Mouse (Mus musculus): Measurements from ENCODE around the gene Atp6v1e1. TPM values are rescaled to one million over a fixed set of nuclear protein-coding genes. Genes with fewer than 3 reads are reported as not detected.

Atp6v1e1 gene
- polyA plus RNA-seq, 1 experiment = 33.7 TPM

- Histone ChIP-seq H3K4me3 (ENCODE audit: control insufficient read depth, low read depth, low read length) (no peak overlapping the region), H3K36me3 (ENCODE audit: control insufficient read depth, insufficient read depth, low read length) (no peaks in the 10 kb centered on the region), H3K27ac (ENCODE audit: control insufficient read depth, insufficient read depth, low read depth, low read length) (no peak overlapping the region), H3K27me3 (ENCODE audit: control insufficient read depth, insufficient read depth, low read length) (no peaks in the 10 kb centered on the region), H3K4me1 (ENCODE audit: control insufficient read depth, insufficient read depth, low read length) (peaks cover under 1% of the 10 kb centered on the region)
- TF ChIP-seq CTCF (IDR thresholded peaks at IDR 0.05; ENCODE audit: control insufficient read depth, insufficient read depth, insufficient replicate concordance, low read depth, low read length) (no peak), POLR2A (IDR thresholded peaks at IDR 0.05; ENCODE audit: control insufficient read depth, low read depth, low read length) (no peak)
Observed at GRCm38 (mm10) chr6:120841754-120842153, 19.2 kb upstream of the Atp6v1e1 start.

GRCm38 (mm10) chr6:120840258-120840657 lies 17.7 kb upstream of the Atp6v1e1 start:
- no peak for TF ChIP-seq CTCF (IDR thresholded peaks at IDR 0.05; ENCODE audit: control insufficient read depth, insufficient read depth, insufficient replicate concordance, low read depth, low read length)
- no peak for TF ChIP-seq POLR2A (IDR thresholded peaks at IDR 0.05; ENCODE audit: control insufficient read depth, low read depth, low read length)
- no peaks in the 10 kb centered on the region for H3K27me3 ChIP-seq (ENCODE audit: control insufficient read depth, insufficient read depth, low read length)
- H3K4me1 ChIP-seq (ENCODE audit: control insufficient read depth, insufficient read depth, low read length) = peaks cover 2% of the 10 kb centered on the region
- H3K27ac ChIP-seq (ENCODE audit: control insufficient read depth, insufficient read depth, low read depth, low read length) = no peak overlapping the region
- no peaks in the 10 kb centered on the region for H3K36me3 ChIP-seq (ENCODE audit: control insufficient read depth, insufficient read depth, low read length)
- H3K4me3 ChIP-seq (ENCODE audit: control insufficient read depth, low read depth, low read length) = no peak overlapping the region

- H3K27ac ChIP-seq (ENCODE audit: control insufficient read depth, insufficient read depth, low read depth, low read length) = no peak overlapping the region
Observed at GRCm38 (mm10) chr6:120837152-120837530, 14.5 kb upstream of the Atp6v1e1 start.

GRCm38 (mm10) chr6:120836389-120837151 lies 14.0 kb upstream of the Atp6v1e1 start:
- peaks cover 2% of the 10 kb centered on the region for H3K4me1 ChIP-seq (ENCODE audit: control insufficient read depth, insufficient read depth, low read length)
- no peaks in the 10 kb centered on the region for H3K36me3 ChIP-seq (ENCODE audit: control insufficient read depth, insufficient read depth, low read length)
- H3K27me3 ChIP-seq (ENCODE audit: control insufficient read depth, insufficient read depth, low read length) = no peaks in the 10 kb centered on the region
- TF ChIP-seq POLR2A (IDR thresholded peaks at IDR 0.05; ENCODE audit: control insufficient read depth, low read depth, low read length) = no peak
- no peak for TF ChIP-seq CTCF (IDR thresholded peaks at IDR 0.05; ENCODE audit: control insufficient read depth, insufficient read depth, insufficient replicate concordance, low read depth, low read length)
- peak overlapping the region; percentile 87 for H3K27ac ChIP-seq (ENCODE audit: control insufficient read depth, insufficient read depth, low read depth, low read length)
- H3K4me3 ChIP-seq (ENCODE audit: control insufficient read depth, low read depth, low read length) = peak overlapping the region; percentile 91

More at GRCm38 (mm10) chr6:120837152-120837530, 14.5 kb upstream of the Atp6v1e1 start:
- Histone ChIP-seq H3K4me3 (ENCODE audit: control insufficient read depth, low read depth, low read length) (no peak overlapping the region; the same call in 1 of the 2 replicates), H3K36me3 (ENCODE audit: control insufficient read depth, insufficient read depth, low read length) (no peaks in the 10 kb centered on the region), H3K4me1 (ENCODE audit: control insufficient read depth, insufficient read depth, low read length) (peaks cover 2% of the 10 kb centered on the region), H3K27me3 (ENCODE audit: control insufficient read depth, insufficient read depth, low read length) (no peaks in the 10 kb centered on the region)
- TF ChIP-seq CTCF (IDR thresholded peaks at IDR 0.05; ENCODE audit: control insufficient read depth, insufficient read depth, insufficient replicate concordance, low read depth, low read length) = no peak

- H3K4me1 ChIP-seq (ENCODE audit: control insufficient read depth, insufficient read depth, low read length) = peaks cover 2% of the 10 kb centered on the region
- TF ChIP-seq CTCF (IDR thresholded peaks at IDR 0.05; ENCODE audit: control insufficient read depth, insufficient read depth, insufficient replicate concordance, low read depth, low read length) = peak; percentile 24; the same call in 1 of the 2 replicates
- peak; percentile 78 for TF ChIP-seq POLR2A (IDR thresholded peaks at IDR 0.05; ENCODE audit: control insufficient read depth, low read depth, low read length)
- no peaks in the 10 kb centered on the region for H3K36me3 ChIP-seq (ENCODE audit: control insufficient read depth, insufficient read depth, low read length)
- H3K27ac ChIP-seq (ENCODE audit: control insufficient read depth, insufficient read depth, low read depth, low read length) = peak within 1 kb of the TSS; percentile 87
- no peaks in the 10 kb centered on the region for H3K27me3 ChIP-seq (ENCODE audit: control insufficient read depth, insufficient read depth, low read length)
- H3K4me3 ChIP-seq (ENCODE audit: control insufficient read depth, low read depth, low read length) = peak within 1 kb of the TSS; percentile 91
Observed at GRCm38 (mm10) chr6:120835474-120836374, 13.1 kb upstream of the Atp6v1e1 start, which contains the start of gene Bcl2l13. Bcl2l13 (plus strand) TSS chr6:120836212.

GRCm38 (mm10) chr6:120834766-120835321 lies 12.3 kb upstream of the Atp6v1e1 start:
- TF ChIP-seq CTCF (IDR thresholded peaks at IDR 0.05; ENCODE audit: control insufficient read depth, insufficient read depth, insufficient replicate concordance, low read depth, low read length) (no peak), POLR2A (IDR thresholded peaks at IDR 0.05; ENCODE audit: control insufficient read depth, low read depth, low read length) (no peak)
- Histone ChIP-seq H3K27ac (ENCODE audit: control insufficient read depth, insufficient read depth, low read depth, low read length) (no peak overlapping the region), H3K27me3 (ENCODE audit: control insufficient read depth, insufficient read depth, low read length) (no peaks in the 10 kb centered on the region), H3K4me3 (ENCODE audit: control insufficient read depth, low read depth, low read length) (no peak overlapping the region), H3K36me3 (ENCODE audit: control insufficient read depth, insufficient read depth, low read length) (no peaks in the 10 kb centered on the region), H3K4me1 (ENCODE audit: control insufficient read depth, insufficient read depth, low read length) (peaks cover 2% of the 10 kb centered on the region)

- Histone ChIP-seq H3K27me3 (ENCODE audit: control insufficient read depth, insufficient read depth, low read length) (no peaks in the 10 kb centered on the region), H3K4me3 (ENCODE audit: control insufficient read depth, low read depth, low read length) (no peak overlapping the region), H3K27ac (ENCODE audit: control insufficient read depth, insufficient read depth, low read depth, low read length) (no peak overlapping the region), H3K36me3 (ENCODE audit: control insufficient read depth, insufficient read depth, low read length) (no peaks in the 10 kb centered on the region), H3K4me1 (ENCODE audit: control insufficient read depth, insufficient read depth, low read length) (peaks cover 2% of the 10 kb centered on the region)
- TF ChIP-seq POLR2A (IDR thresholded peaks at IDR 0.05; ENCODE audit: control insufficient read depth, low read depth, low read length) (no peak), CTCF (IDR thresholded peaks at IDR 0.05; ENCODE audit: control insufficient read depth, insufficient read depth, insufficient replicate concordance, low read depth, low read length) (no peak)
Observed at GRCm38 (mm10) chr6:120832097-120832496, 9.5 kb upstream of the Atp6v1e1 start.

All from testis, adult 2 months (tissue).